Mouse (Mus musculus): Measurements from ENCODE around the gene Xylt1. TPM values are rescaled to one million over a fixed set of nuclear protein-coding genes. Genes with fewer than 3 reads are reported as not detected.

Gene Xylt1
- polyA plus RNA-seq, 3 experiments from 2014 or later, result 2.2 to 3.6 (median 2.8) TPM

DNA sequence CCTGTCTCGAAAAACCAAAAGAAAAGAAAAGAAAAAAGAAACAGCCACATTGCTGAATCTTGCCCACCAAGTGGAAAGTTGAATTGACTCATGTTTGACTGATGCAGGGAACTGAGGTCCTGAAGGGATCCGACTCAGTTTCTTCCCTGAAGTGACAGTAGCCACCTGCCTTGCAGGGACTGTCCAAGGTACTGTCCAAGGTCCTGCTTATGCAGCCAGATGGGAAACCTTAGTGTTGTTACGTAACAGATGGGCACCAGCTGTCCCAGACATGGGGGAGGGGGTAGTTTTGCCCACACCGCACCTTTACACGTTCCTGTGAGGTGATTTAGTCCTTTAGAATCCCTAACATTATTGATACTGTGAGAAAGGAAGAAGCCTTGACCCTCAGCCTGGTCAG lies 235.5 kb downstream of the Xylt1 start:
- no peak for ATAC-seq

DNA sequence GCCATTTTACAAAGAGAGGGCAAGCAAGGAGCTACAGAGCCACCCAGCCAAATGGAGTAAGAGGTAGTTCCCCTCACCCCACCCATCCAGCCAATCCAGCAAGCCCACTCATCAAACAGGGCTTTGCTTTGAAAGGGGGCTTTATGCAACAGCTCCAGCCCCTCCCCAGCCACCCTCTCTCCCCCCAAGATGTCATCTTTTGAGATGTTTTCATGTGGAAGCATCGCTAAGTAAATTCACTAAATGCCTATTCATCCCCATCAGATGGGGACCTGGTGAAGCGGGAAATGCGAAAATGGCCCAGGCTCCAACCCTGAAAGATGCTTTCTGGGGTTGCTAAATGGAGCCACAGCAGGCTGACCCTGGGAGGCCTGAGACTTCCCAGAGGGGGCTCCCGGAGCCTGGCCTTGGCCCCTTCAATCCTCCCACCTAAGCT lies 238.0 kb downstream of the Xylt1 start:
- ATAC-seq, result no peak

DNA sequence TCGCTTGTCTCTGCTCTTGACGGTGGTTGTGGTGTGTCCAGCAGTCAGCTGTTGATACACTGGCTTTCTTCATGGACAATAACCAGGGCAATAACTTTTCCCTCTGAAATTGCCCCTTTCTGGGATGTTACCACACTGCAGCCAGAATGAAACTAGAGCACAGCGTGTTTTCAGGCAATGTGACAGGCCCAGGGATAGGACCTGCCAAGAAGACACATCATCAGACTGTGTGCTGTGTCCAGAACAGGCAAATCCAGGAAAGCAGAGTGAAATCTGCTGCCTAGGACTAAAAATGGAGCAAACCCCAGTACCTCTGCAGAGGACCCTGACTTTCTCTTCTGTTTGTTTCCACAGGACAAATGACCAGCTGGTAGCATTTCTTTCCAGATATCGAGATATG lies 240.8 kb downstream of the Xylt1 start:
- ATAC-seq, result no peak

DNA sequence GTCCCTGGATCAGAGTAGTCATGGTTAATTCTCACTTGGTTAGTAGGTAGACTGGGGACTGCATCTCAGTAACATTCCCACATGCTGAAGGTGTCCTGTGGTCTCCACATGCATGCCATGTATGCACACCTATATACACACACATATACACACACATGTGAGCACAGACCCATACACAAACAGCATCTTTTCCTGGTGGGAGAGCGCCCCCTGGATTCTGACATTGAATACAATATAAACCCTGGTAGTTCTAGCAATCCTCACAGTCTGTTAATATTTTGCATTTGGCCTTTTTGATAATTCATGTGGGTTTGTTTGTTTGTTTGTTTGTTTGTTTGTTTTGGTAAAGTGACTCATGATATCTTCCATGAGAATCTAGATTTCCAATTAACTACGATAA lies 242.0 kb downstream of the Xylt1 start:
- peak; percentile 70 for ATAC-seq

DNA sequence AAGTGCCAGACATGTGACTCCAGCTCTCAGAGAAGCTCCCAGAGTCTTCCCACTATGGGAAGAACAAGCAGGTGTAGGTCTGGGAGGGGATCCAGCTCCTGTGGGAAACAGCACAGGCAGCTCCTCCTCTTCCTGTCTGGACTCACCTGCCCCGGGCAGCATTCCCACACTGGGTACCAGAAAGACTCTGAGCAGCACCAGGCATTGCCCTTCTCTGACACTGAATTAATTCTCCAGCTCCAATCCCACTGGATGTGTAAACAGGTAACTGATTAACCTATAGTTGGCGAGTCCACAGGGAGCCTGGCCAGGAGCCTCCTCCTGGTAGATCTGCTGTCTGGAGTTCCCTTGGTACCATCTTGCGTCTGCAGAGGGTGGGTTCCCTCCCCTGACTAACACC lies 248.0 kb downstream of the Xylt1 start:
- no peak for ATAC-seq

DNA sequence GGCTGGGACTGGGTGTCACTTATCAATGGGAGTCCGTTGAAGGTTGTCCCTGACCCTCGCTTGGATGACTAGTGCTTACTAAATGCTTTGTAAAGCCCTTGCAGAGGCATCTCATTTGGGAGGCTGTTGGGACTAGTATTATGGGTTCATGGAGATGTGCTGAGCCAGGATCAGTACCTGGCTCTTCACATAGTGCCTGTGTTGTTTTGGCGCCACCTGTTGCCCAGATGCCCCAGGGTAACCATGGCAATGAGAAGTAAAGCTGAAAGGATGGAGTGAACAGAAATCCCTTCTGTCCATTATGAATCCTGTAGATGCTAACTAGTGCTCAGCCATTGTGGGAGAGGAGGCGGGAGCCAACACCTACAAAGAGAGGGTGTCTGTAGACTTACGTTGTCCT lies 249.9 kb downstream of the Xylt1 start:
- ATAC-seq, result peak; percentile 92

DNA sequence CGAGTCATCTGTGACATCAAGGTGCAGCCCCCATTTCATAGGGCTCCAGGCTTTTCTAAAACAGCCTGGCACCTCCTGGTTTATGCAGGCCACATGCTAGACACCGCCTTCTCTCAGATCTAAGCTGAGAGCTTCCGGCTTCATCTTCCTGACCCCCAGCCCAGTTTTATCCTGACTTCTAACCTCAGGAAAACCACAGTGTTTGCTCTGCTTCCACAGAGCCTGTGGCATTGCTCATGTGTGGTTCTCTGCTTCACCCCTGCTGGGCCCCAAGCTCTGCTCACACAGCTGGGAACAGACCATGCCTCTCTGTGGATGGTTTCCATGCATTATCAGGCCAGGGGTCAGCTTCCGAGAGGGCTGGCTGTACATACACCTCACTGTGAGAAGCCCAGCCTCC lies 254.8 kb downstream of the Xylt1 start:
- no peak for ATAC-seq

DNA sequence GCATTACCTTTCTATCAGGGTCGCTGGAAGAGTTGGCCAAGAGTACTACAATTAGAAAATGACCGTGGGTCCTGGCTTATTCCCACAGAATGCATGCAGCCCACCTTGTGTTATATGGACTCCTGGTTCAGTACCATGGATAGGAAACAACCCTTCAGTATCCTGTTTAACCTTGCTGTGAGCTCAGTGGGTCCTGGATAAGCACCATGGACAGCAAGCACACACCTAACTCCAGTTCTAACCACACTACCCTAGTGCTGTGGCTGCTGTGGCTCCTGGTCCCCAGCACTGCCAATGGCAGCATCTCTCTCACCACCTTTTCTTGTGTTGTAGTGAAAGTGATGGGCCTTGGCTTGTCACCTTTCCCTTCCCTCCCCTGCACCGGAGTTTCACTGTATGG lies 255.9 kb downstream of the Xylt1 start:
- ATAC-seq, result no peak

DNA sequence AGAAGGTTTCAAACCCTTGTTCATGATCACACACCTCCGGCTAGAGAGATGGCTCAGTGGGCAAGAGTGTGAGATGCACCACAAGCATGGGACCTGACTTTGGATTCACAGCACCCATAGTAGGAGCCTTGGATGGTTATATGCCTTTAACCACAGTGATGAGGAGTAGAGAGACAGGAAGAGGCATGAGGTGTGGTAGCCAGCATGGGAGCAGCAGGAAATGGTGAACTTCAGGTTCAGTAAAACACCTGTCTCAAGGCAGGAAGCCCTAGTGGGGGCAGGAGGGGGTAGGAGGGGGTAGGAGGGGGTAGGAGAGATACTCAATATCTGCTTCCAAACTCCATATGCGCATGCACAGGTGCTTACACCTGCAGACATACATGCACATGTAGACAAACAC lies 257.2 kb downstream of the Xylt1 start:
- peak; percentile 50 for ATAC-seq

DNA sequence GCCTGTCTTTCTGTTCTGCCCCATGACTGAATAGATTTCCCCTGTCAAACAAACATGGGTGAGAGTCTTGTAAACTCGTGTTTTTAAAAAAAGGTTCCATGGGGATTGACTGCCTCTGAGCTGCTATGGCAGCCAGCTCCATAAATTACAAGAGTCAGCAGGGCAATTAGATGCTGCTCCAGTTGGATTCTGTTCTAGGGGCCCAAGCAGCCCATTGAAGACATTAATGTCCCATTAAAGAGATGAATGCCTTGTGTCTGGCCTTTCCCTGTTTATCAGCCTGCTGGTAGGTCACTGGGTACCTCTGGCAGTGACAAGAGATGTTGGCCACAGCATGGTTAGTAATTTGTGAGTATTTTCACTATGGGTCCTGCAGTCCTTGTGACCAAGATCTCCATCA lies 271.9 kb downstream of the Xylt1 start:
- ATAC-seq, result no peak

DNA sequence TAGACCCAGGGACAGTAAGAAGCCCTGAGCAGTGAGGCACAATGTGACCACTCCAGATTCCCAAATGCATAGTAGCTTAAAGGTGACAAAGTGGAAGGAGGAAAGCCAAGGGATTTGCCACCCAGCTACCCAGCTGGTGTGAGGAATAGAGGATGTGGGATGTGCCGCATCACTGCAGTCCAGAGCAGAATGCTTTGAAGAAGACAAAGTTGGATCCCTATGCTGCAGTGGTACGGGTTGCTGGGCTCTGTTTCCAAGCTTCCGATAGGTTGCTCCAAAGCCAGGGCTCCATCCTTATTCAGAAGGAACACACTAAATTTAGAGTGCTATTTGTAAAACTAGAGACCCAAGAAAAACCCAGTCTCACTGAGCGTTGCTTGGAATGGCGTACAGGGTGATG lies 275.0 kb downstream of the Xylt1 start:
- ATAC-seq, result no peak

DNA sequence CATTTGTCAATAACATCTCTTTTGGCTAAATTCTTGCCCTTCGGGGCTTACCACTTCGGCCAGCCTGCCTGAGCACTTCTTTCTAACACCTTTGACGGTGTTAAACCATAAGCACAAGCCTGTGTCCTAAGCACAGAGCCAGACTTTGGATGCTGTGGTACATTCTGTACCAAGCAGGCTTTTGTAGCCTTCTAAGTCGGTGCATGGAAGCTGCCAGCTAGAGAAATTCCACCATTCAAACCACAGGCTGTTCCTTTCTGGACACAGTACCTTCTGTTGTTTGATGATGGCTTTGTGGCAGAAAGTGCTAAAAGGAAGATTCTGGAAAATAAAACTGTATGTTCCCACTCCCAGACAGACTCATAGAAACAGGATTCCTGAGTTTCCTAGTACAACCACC lies 277.4 kb downstream of the Xylt1 start:
- no peak for ATAC-seq

DNA sequence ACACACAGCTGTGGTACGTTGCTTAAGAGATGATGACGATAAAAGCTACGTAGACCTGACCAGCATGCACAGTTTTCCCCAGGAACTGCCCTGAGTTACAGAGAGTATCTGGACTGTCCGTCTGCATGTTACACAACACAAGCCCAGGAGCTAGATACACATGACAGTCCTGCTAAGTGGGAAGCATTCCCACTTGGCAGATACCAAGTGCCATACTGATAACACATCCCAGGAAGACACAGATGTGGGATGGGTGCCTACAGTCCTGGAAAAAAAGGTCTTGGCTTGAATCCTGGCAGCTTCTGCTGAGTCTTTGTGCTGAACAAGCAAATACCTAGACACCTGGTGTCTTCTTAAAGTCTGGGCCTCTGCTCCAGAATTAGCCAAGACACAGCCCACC lies 278.0 kb downstream of the Xylt1 start:
- no peak for ATAC-seq

DNA sequence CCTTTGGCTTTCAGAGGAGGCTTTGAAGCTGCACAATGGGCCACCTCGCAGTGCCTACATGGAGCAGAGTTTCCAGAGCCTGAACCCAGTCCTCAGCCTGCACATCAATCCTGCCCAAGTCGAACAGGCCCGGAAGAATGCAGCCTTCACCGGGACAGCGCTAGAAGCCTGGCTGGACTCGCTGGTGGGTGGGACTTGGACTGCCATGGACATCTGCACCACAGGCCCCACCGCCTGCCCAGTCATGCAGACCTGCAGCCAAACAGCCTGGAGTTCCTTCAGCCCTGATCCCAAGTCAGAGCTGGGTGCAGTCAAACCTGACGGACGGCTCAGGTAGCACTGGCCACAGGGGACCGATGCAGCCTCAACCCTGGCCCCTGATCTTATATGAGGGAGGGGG lies 286.5 kb downstream of the Xylt1 start:
- ATAC-seq, result no peak

DNA sequence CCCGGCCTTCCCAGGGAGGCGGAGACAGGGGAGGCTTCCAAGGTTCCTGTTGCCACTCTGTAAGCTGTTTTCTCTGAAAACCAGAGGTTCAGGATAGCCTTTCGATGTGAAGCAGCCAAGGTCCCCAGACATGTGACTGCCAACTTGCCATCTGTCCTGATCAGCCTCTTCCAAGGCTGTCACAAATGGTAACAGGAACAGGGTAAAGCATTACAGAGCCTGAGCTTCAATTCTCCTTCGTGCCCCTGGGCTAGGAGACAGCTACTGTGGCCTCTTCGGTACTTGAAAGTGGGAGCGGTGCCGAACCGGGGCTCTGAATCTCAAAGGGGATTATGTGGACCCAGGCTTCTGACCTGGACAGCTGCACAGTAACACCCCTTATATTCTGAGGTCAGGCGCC lies 287.4 kb downstream of the Xylt1 start:
- no peak for ATAC-seq

DNA sequence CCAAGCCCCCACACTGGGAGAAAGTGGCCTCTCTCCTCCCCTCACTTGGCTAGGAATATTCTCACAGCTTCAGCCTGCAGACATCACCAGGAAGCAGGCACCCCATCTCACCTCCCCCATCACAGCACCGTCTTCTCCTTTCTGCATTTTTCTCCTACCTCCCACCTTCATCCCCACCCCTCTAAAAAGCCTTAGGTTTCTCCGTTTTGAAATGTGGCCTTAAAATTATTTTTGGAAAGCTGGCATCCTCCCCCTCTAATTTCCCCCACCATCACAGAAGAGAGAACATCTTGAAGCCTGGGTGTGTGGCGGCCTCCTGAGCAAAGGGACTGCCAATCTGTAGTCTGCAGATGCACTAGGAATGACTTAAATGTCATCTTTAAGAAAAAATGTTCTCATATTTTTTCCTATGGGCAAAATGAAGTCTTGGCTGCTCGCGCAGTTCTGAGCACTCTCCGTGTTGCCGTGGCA lies 291.4 kb downstream of the Xylt1 start:
- ATAC-seq, result no peak

DNA sequence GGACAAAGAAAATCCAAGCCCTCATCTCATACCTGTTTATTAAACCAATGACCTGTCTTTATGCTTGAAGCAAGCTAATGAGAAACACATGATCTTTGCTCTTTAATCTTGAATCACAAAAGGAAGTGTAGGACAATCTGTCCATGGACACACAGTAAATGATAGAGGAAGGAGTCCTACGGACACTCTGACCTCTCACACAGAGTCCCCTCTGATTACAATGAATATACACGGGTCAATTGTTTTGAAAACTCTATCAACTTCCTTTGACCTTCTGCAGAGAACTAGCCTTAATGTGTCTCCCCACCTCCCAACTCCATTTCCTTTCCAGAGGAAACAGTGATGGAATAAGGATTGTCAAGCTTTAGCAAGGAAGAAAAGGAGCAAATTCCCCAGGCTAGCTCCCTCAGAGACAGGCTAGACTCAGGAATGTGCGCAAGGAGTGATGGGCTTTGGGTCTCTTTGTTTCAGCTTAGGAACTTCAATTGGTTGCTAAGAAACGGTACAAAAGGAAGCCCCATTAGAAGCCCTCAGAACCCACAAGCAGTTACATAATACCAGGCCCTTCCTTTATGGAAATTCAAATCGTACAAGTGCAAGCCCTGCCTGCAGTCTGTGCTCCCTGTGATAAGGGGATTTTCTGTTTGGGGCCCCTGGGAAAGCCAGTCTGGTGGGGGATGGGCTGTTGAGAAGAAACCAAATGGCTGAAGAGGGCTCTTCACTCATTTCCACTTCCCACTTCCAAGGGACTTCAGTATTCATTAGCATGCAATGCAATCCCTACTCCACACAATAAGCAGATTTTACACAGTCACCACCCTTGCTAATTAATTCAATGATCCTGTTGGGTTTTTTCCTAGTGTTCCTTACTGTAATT lies 305.6 kb downstream of the Xylt1 start:
- no peak for ATAC-seq

DNA sequence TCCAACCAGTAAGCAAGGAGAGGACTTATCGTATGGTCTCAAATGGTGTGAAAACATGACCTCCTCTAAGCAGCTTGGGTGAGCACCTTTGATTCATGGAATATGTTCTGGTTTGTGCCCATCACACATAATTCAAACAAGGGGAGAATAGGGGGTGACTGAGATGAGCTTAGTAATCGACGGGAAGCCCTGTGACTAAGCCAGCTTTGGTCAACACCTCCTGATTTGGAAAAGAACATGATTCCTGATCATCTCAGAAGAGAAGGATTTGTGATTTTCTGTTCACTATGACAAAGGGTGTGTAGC lies 306.2 kb downstream of the Xylt1 start:
- ATAC-seq, result no peak

DNA sequence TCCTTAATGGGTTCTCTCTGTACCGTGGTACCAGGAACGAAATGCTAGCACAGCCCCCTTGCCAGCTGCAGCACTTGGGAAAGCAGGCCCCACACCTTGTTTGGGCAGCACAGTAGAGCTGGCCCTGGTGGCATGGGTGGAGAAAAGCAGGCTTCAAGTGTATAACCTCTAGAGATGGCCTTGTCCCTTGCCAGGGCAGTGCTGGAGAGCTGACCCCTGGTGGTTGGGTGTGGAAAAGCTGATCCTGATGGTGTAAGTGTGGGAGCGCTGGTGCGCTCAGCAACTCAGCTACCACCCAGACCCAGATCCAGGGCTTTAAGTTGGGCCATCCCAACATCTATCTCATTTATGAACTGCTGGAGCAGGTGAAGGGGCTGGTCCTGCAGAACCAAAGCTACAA lies 314.8 kb downstream of the Xylt1 start:
- ATAC-seq, result no peak

DNA sequence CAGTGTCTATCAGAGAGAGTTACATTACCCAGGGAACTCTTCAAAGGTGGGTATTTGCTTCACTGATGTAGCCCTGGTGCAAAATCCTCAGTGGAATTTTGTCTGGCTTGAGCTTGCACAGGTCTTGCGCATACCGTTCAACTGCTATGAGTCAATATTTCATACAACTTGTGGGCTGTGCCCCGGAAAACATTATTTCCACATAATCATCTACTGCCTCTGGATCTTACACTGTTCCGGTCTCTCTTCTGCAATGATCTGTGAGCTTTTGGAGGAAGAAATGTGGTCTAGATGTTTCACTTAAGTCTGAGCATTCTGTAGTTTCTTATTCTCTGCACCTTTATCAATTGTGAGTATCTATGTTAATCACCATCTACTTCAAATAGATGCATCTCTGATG lies 316.9 kb downstream of the Xylt1 start:
- no peak for ATAC-seq

DNA sequence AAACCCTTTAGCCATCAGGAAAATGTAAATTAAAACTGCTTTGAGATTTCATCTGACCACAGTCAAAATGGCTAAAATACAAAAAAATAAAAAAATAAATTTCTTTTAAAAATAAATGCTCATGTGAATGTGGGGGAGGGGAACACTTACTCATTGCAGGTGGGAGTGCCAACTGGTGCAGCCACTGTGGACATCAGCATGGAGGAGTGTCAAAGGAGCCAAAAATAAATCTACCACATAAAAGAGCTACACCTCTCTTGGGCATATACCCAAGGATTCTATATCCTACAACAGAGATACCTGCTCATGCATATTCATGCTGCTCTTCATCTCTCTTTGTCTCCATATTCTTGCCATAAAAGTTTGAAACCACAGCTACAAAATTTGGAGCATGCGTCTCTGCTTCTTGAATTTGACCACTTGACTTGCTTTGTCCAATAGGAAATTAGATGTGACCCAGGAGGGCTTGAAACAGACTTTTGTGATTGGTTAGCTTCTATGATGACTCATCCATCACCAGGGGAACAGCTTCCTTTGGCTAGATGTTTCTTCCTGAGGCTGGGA lies 317.9 kb downstream of the Xylt1 start:
- ATAC-seq, result no peak

DNA sequence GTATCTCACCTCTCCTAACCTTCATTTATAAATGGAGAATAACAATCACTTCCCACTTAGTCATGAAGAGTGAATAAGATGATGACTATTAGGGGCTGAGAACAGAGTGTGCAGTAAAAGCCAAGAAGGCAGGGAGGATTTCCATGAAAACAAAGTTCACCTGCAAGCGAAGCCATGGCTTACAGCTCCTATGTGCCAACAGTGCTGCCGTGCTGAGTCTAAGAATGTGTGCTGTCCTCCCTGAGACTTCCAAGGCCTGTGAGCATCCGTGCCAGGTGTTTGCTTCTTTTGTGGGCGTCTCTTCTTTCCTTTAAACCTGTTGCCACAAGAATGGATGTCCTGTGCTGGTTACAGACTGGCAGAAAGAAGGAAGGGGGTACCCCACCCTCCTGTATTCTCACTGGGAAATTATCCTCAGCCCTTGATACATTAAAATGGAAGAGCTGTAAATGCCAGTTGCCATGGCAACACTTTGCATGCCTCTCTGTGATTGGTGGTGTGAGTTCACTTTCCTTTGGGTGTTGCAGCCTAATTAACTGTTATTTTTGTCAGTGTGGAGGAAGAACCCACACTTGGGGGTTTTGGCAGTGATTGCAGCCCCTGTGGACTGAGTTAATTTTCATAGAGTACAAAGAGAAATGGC lies 318.7 kb downstream of the Xylt1 start:
- ATAC-seq, result no peak

DNA sequence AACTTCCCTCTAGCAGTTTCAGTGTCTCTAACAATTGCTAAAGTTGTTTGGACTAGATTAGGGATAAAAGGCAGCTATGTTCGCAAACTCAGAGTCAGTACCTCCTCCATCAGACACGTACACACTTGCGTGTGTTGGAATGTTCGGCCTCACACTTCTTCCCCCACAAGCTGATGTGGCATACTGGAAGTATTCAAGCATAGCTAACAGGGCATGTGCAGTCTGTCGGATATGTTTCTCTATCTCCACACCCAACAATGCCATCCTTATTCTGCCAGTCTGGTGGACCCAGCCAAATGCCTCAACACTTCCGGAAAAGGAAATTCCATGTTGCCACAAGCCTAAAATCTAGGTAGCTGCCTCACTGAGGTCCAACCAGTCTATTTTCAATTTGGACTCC lies 319.3 kb downstream of the Xylt1 start:
- no peak for ATAC-seq

All from inflammation-experienced regulatory T-cells, adult 6 months (primary cell).